Mouse (Mus musculus): ENCODE measurements around the gene Gprc5c.

The Gprc5c gene

GRCm38 (mm10) chr11:114833166-114833565 is 17.8 kb upstream of the Gprc5c start:
- no peak for DNase-seq (ENCODE audit: low read depth, low spot score)

GRCm38 (mm10) chr11:114843818-114844463 is 7.0 kb upstream of the Gprc5c start:
- no peak for DNase-seq (ENCODE audit: low read depth, low spot score)

- DNase-seq (ENCODE audit: low read depth, low spot score) = no peak
Observed at GRCm38 (mm10) chr11:114844464-114845220, 6.3 kb upstream of the Gprc5c start.

- DNase-seq (ENCODE audit: low read depth, low spot score) = no peak
Observed at GRCm38 (mm10) chr11:114846336-114846735, 4.6 kb upstream of the Gprc5c start.

GRCm38 (mm10) chr11:114847008-114847407 is 3.9 kb upstream of the Gprc5c start:
- no peak for DNase-seq (ENCODE audit: low read depth, low spot score)

DNA sequence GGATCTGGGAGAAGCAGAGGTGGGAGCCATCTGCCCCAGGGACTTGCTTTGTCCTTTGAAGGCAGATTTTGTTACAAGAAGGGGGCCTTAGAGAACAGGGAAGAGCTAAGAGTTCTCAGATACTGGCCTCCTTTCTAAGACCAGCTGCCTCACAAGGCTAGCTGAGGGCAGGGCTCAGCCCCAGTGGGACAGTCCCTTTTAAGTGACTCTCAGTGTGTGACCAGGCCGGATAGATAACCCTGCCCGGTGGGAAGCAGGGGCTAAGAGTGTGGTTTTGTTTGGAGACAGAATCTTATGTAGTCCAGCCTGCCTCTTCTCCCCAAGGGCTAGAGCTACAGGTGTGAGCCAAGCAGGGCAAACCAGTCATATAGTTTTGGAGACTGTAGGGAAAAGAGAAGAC is 1.4 kb upstream of the Gprc5c start:
- no peak for DNase-seq (ENCODE audit: low read depth, low spot score)

GRCm38 (mm10) chr11:114850066-114850451 is 893 bp upstream of the Gprc5c start:
- no peak for DNase-seq (ENCODE audit: low read depth, low spot score)

GRCm38 (mm10) chr11:114851269-114851607 is 286 bp downstream of the Gprc5c start:
- no peak for DNase-seq (ENCODE audit: low read depth, low spot score)

GRCm38 (mm10) chr11:114851608-114852310 is 807 bp downstream of the Gprc5c start:
- DNase-seq (ENCODE audit: low read depth, low spot score) = no peak

DNA sequence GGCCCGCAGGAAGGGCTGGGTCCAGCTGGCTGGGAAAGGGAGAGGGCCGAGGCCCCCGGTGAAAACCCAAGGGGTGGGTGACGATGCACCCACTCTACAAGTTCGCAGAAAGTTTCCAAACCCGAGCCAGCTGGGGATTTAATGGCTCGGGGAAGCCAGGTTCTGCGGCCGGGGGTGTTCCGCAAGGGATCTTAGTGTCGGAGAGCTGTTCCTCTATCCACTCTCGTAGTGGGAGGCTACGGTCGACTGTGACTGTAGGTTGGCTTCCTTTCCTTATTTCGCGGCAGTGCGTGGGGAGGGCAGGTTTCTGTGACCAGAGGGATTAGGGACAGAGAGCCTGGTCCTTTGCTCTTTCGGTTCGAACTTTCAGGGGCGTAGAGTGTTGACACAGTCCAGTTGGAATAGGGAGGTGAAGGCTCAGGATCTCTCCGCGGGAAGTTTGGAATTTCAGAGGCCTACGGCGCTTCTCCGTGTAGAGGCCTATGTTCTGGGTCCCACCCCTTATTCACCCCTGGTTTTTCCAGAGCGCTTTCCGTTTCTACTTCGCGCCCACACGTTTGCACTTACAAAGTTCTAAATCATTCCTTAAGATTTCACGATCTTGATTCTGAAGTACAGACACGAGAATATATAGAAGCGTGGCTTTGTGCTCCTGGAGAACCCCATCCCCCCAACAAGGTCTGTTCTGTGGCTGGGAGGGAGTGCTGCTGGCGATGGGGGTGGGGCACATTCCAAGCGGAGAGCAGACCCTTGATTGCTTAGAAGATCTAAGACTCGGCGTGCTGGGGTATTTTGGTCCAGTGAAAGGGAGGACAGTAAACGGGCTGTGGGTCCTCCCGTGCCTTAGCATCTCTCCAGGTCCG is 1.6 kb downstream of the Gprc5c start:
- no peak for DNase-seq (ENCODE audit: low read depth, low spot score)

GRCm38 (mm10) chr11:114853174-114853838 is 2.4 kb downstream of the Gprc5c start:
- DNase-seq (ENCODE audit: low read depth, low spot score) = no peak

GRCm38 (mm10) chr11:114854581-114854980 is 3.6 kb downstream of the Gprc5c start:
- DNase-seq (ENCODE audit: low read depth, low spot score) = no peak

- DNase-seq (ENCODE audit: low read depth, low spot score) = no peak
Observed at GRCm38 (mm10) chr11:114856125-114856524, 5.2 kb downstream of the Gprc5c start.

- no peak for DNase-seq (ENCODE audit: low read depth, low spot score)
Observed at GRCm38 (mm10) chr11:114858641-114859040, 7.7 kb downstream of the Gprc5c start.

DNA sequence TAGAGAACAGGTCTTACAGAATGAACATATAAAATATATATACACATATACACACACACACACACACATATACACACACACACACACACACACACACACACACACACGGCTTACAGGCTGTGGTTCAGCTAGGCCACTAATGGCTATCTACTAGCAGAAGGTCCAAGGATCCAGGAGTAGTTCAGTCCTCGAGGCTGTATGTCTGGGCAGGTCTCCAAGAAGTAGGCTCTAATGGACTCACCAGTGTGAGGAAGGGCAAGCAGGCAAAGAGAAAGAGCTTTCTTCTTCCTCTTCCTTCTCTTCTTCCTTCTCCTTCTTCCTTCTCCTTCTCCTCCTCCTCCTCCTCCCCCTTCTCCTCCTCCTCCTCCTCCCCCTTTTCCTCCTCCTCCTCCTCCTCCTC is 10.1 kb downstream of the Gprc5c start:
- DNase-seq (ENCODE audit: low read depth, low spot score) = no peak

DNA sequence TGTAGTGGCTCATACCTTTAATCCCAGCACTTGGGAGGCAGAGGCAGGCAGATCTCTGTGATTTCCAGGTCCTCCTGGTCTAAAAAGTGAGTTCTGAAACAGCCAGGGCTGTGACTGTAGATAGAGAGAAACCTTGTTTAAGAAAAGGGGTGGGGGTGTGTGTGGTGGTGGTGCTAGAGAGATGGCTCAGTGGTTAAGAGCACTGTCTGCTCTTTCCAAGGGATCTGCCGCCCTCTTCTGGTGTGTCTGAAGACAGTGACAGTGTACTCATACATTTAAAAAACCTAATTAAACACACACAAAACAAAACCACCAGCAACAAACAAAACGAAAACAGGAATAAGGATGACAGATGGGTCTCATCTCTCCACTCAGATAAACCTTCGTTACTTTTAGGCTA is 11.7 kb downstream of the Gprc5c start:
- no peak for DNase-seq (ENCODE audit: low read depth, low spot score)

- no peak for DNase-seq (ENCODE audit: low read depth, low spot score)
Observed at GRCm38 (mm10) chr11:114863918-114864420, 13.0 kb downstream of the Gprc5c start.

GRCm38 (mm10) chr11:114865999-114866398 is 15.0 kb downstream of the Gprc5c start:
- DNase-seq (ENCODE audit: low read depth, low spot score) = no peak

DNA sequence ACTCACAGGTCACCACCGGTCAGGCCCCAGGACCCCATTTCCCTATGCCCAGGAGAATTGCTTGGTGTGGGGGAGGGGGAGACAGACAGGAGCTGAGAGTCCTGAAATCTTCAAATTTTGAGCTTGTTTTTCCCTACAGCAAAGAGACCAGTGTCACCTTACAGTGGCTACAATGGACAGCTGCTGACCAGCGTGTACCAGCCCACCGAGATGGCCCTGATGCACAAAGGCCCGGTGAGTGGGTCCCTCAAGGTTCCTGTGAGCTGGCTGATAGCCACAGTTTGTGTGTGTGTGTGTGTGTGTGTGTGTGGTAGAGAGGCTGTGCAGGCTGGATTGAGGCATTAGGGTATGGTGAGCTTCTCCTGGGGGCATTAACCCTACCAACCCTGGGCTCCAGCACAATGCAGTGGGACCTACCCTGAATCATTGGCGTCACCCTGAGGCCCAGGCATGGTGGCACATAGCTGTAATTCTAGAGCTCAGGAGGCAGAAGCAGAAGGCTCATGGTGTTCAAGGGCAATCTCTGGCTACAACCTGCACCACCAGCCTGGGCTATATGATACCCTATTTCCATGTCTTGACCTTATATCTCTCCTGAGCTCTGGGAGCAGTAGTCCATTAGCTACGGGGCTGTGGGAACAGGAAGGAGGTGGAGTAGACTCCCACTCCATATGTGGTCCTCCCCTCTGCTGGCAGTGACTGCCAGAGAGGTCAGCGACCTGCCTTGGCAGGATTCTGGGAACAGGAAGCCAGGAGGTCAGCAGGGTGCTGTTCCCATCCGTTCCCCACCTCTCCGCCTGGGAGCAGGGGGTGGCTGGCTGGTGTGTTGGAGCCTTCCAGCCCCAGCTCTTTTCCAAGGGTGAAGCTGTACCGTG is 15.8 kb downstream of the Gprc5c start:
- DNase-seq (ENCODE audit: low read depth, low spot score) = no peak

Data from telencephalon, adult 2 months (tissue).